Mouse (Mus musculus) ES-Bruce4 (cell line): ENCODE results near the gene Akap13.

Experiments
- CTCF ChIP-seq: IDR thresholded peaks from one replicate; pipeline ENCODE4 v1.8.1; 2011; ENCODE audit warnings: low read depth, low read length
- POLR2A ChIP-seq: IDR thresholded peaks from one replicate; pipeline ENCODE4 v1.8.1; 2011; ENCODE audit warnings: low read length; ENCODE audit not compliant: insufficient read depth

GRCm38 (mm10) chr7:75430550-75430949 is 24.8 kb upstream of the Akap13 start:
- TF ChIP-seq CTCF, result no peak
- TF ChIP-seq POLR2A, result no peak
